Mouse (Mus musculus): Measurements from ENCODE around the gene Ankrd40. TPM values are rescaled to one million over a fixed set of nuclear protein-coding genes. Genes with fewer than 3 reads are reported as not detected.
A peak's percentile ranks its signal among the peaks of the same experiment; 100 is the strongest.

Gene Ankrd40
- polyA plus RNA-seq, 1 experiment = 18.6 TPM

DNA sequence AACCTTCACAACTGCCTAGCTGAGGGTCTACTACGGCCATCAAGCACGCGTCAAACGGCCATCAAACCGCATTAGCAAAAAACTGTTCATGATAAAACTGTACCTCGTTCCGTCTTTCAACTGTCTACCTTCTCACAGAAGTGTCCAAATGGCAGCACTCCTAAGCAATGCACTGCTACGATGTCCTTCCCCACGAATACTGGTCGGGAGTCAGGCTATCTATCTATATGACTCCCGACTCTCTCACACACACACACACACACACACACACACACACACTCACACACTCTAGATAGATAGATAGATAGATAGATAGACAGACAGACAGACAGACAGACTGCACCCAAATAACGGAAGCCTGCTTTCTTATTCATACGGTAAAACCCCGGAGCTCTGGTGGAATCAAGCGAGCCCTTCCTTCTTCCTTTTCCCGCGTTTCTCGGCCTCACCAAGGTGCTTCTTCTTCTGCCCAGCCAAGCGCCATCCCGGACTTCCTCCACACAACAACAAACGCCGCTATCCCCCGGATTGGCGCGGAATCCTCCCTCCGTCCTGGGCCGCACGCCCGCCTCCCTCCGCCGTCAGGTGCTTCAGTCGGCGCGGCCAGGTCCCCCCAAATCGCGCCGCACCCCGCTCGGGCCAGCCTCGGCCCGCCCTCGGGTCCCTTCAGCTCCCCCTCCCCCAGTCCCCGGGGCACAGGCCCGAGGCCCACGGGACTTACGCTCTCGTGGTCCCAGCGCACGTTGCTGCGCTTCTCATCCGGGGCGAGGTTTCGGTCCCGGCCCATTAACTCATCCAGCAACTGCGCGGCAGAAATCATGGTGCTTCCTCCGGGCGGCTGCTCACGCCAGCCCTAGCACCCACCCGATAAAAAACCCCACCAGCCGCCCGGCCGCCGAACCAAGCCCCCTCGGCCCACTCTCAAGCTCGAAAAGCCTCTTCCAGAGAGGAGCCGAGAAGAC, 6.6 kb upstream of the Ankrd40 start:
- Histone ChIP-seq H3K4me3 (replicated peaks; ENCODE audit: control insufficient read depth, low read depth, low read length) (peak overlapping the region; percentile 96), H3K4me1 (ENCODE audit: control insufficient read depth, insufficient read depth, low read length) (no peaks in the 10 kb centered on the region; the same call in 1 of the 2 replicates), H3K27ac (ENCODE audit: control insufficient read depth, insufficient read depth, low read depth, low read length, poor library complexity) (peak overlapping the region; percentile 99)
- under 1% methylated on average over 67 of the region's 67 CpGs for WGBS
- TF ChIP-seq CTCF (IDR thresholded peaks at IDR 0.05; ENCODE audit: control insufficient read depth, insufficient read depth, low read length) (no peak), POLR2A (IDR thresholded peaks at IDR 0.05; ENCODE audit: borderline replicate concordance, control insufficient read depth, low read depth, low read length) (0 out of 2 replicates have a peak, but pooled peaks have one; percentile 8)

DNA sequence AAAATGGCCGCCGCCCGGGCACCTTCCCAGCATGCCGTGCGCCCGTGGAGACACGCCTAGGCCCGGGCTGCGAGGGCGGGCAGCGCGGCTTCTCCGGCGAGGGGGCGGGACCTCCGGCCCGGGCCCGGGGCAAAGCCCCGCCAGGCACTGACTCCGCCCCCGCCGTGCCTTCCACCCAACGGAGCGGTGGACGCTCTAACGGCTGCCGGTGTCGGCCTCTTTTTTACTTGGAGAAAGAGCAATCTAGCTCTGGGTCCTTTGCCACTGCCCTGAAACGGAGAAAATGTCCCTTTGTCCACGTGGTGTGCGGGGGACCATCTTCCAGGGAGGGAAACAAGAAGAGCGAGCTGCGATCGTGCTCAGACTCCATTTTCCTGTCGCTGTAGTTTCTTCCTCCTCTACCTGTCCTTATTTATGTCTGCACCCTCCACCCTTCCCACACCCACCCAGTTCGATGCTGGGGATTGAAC, 5.8 kb upstream of the Ankrd40 start, which contains the start of gene Luc7l3:
Gene Luc7l3 (minus strand): TSS at position 58 of the 470 bp plus-strand sequence.
- H3K4me1 ChIP-seq (ENCODE audit: control insufficient read depth, insufficient read depth, low read length) = no peaks in the 10 kb centered on the region; the same call in 1 of the 2 replicates
- TF ChIP-seq POLR2A (IDR thresholded peaks at IDR 0.05; ENCODE audit: borderline replicate concordance, control insufficient read depth, low read depth, low read length) (peak; percentile 83; the same call in 1 of the 2 replicates), CTCF (IDR thresholded peaks at IDR 0.05; ENCODE audit: control insufficient read depth, insufficient read depth, low read length) (no peak)
- under 1% methylated on average over 36 of the region's 36 CpGs for WGBS

DNA sequence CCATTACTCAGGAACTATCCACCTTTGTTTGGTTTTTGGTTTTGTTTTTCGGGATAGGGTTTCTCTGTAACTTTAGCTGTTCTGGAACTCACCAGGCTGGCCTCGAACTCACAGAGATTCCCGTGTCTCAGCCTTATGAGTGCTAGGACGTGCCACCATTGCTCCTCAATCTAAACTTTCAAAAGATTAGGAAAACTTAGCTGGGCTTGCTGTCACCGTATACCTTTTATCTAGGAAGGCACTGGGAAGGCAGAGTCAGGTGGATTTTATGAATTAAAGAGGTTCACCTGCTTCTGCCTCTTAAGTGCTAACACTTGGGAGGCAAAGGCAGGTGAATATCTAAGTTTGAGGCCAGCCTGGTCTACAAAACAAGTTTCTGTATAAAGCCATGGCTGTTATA, 5.2 kb upstream of the Ankrd40 start:
- H3K4me1 ChIP-seq (ENCODE audit: control insufficient read depth, insufficient read depth, low read length) = no peaks in the 10 kb centered on the region; the same call in 1 of the 2 replicates
- TF ChIP-seq CTCF (IDR thresholded peaks at IDR 0.05; ENCODE audit: control insufficient read depth, insufficient read depth, low read length) (no peak), POLR2A (IDR thresholded peaks at IDR 0.05; ENCODE audit: borderline replicate concordance, control insufficient read depth, low read depth, low read length) (no peak)
- H3K4me3 ChIP-seq (replicated peaks; ENCODE audit: control insufficient read depth, low read depth, low read length) = no peak overlapping the region
- H3K27ac ChIP-seq (ENCODE audit: control insufficient read depth, insufficient read depth, low read depth, low read length, poor library complexity) = no peak overlapping the region
- 44% methylated on average over 5 of the region's 5 CpGs for WGBS

More for the DNA sequence above, 5.8 kb upstream of the Ankrd40 start, which contains the start of gene Luc7l3:
- H3K4me3 ChIP-seq (replicated peaks; ENCODE audit: control insufficient read depth, low read depth, low read length) = peak within 1 kb of the TSS; percentile 96
- peak within 1 kb of the TSS; percentile 99 for H3K27ac ChIP-seq (ENCODE audit: control insufficient read depth, insufficient read depth, low read depth, low read length, poor library complexity)

DNA sequence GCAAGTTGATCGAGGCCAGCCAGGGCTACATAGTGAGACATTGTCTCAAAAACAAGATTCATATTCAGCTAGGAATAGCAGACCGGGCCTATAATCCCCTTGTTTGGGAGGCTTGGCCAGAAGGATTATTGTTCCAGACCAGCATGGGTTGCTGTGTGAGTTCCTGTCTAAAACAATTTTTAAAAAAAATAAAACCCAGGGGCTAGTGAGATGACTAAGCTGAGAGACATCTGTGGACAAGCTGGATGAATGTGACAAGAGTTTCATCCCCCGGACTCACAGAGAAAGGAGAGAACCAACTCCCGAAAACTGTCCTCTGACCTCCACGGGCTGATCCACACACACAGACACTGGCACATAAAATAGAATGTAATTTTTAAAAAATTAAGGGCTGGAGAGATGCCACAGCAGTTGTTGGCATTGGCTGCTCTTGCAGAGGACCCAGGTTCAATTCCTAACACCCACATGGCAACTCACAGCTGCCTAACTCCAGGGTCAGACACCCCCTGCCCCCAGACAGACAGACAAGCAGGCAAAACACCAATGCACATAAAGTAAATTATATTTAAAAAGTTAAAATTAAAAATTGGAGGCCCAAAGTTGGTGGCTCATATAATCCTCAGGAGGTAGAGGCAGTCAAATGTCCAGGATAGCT, 4.4 kb upstream of the Ankrd40 start:
- Histone ChIP-seq H3K4me3 (replicated peaks; ENCODE audit: control insufficient read depth, low read depth, low read length) (no peak overlapping the region), H3K27ac (ENCODE audit: control insufficient read depth, insufficient read depth, low read depth, low read length, poor library complexity) (no peak overlapping the region), H3K4me1 (ENCODE audit: control insufficient read depth, insufficient read depth, low read length) (no peaks in the 10 kb centered on the region; the same call in 1 of the 2 replicates)
- WGBS = 90% methylated on average over 5 of the region's 5 CpGs
- no peak for TF ChIP-seq POLR2A (IDR thresholded peaks at IDR 0.05; ENCODE audit: borderline replicate concordance, control insufficient read depth, low read depth, low read length)
- no peak for TF ChIP-seq CTCF (IDR thresholded peaks at IDR 0.05; ENCODE audit: control insufficient read depth, insufficient read depth, low read length)

DNA sequence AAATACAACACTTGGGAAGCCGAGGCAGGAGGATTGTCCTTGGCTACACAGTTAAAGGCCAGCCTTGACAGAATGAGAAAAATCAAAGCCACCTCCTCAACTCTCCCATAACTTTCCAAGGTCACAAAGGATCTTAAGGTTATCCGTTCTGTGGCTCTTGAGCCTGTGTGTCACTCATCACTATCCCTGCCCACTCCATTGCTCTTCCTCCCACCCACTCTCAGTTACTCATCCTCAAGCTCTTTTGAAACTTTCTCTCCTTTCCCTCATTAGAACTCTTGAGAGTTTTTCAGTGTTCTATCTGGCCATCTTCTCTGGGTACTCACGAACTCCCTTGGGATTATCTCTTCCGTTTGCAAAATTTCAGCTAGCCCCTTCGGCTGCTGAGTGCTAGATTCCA, 3.2 kb upstream of the Ankrd40 start:
- H3K4me1 ChIP-seq (ENCODE audit: control insufficient read depth, insufficient read depth, low read length) = no peaks in the 10 kb centered on the region; the same call in 1 of the 2 replicates
- H3K27ac ChIP-seq (ENCODE audit: control insufficient read depth, insufficient read depth, low read depth, low read length, poor library complexity) = no peak overlapping the region
- 83% methylated on average over 5 of the region's 5 CpGs for WGBS
- no peak for TF ChIP-seq CTCF (IDR thresholded peaks at IDR 0.05; ENCODE audit: control insufficient read depth, insufficient read depth, low read length)
- TF ChIP-seq POLR2A (IDR thresholded peaks at IDR 0.05; ENCODE audit: borderline replicate concordance, control insufficient read depth, low read depth, low read length) = no peak
- H3K4me3 ChIP-seq (replicated peaks; ENCODE audit: control insufficient read depth, low read depth, low read length) = no peak overlapping the region

DNA sequence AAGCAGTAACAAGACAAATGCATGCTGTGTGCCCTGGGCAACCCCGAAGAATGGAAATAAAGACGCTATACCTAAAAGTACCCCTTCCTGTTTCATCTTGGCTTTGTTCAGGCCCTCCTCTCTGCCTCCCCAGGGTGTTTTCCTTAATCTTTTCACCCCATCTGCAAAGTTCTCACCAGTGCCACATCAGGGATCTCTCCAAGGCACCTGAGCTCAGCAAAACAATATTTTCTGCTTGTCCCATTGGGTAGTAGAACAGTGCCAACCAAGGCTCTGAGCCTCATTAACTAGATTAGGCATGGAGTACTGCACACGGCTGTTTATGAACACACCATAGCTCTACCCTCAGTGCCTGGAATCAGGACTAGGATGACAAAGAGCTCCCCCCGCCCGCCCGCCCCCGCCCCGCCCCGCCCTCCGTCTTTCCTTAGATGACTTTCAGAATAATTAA, 815 bp upstream of the Ankrd40 start:
- H3K4me1 ChIP-seq (ENCODE audit: control insufficient read depth, insufficient read depth, low read length) = no peaks in the 10 kb centered on the region; the same call in 1 of the 2 replicates
- WGBS = 35% methylated on average over 10 of the region's 10 CpGs
- H3K4me3 ChIP-seq (replicated peaks; ENCODE audit: control insufficient read depth, low read depth, low read length) = no peak overlapping the region
- H3K27ac ChIP-seq (ENCODE audit: control insufficient read depth, insufficient read depth, low read depth, low read length, poor library complexity) = no peak overlapping the region
- TF ChIP-seq CTCF (IDR thresholded peaks at IDR 0.05; ENCODE audit: control insufficient read depth, insufficient read depth, low read length) (no peak), POLR2A (IDR thresholded peaks at IDR 0.05; ENCODE audit: borderline replicate concordance, control insufficient read depth, low read depth, low read length) (no peak)

DNA sequence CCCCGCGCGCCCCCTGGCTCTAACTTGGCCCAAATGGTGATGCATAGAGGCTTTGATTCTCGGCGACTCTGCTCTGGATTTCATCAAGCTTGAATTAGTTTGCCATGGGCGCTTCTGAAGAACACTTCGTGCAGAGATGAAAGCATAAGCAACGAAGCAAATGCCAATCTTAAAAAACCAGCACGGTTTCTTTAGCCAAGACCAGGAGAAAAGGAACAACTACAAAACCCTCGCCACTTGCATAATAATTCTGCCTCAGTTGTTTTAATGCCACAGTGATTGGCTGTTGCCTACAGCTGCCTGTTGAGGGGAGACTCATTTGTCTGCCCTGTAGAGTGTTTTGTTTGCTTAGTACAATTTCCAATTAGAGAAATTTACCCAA, 834 bp downstream of the Ankrd40 start:
- Histone ChIP-seq H3K27ac (ENCODE audit: control insufficient read depth, insufficient read depth, low read depth, low read length, poor library complexity) (no peak overlapping the region), H3K4me3 (replicated peaks; ENCODE audit: control insufficient read depth, low read depth, low read length) (peak overlapping the region; percentile 77), H3K4me1 (ENCODE audit: control insufficient read depth, insufficient read depth, low read length) (no peaks in the 10 kb centered on the region; the same call in 1 of the 2 replicates)
- no peak for TF ChIP-seq POLR2A (IDR thresholded peaks at IDR 0.05; ENCODE audit: borderline replicate concordance, control insufficient read depth, low read depth, low read length)
- TF ChIP-seq CTCF (IDR thresholded peaks at IDR 0.05; ENCODE audit: control insufficient read depth, insufficient read depth, low read length) = no peak
- WGBS = 4% methylated on average over 10 of the region's 10 CpGs

Data from bone marrow, adult 2 months (tissue).